Mouse (Mus musculus): ENCODE data around the gene Commd8.

Gene Commd8

DNA sequence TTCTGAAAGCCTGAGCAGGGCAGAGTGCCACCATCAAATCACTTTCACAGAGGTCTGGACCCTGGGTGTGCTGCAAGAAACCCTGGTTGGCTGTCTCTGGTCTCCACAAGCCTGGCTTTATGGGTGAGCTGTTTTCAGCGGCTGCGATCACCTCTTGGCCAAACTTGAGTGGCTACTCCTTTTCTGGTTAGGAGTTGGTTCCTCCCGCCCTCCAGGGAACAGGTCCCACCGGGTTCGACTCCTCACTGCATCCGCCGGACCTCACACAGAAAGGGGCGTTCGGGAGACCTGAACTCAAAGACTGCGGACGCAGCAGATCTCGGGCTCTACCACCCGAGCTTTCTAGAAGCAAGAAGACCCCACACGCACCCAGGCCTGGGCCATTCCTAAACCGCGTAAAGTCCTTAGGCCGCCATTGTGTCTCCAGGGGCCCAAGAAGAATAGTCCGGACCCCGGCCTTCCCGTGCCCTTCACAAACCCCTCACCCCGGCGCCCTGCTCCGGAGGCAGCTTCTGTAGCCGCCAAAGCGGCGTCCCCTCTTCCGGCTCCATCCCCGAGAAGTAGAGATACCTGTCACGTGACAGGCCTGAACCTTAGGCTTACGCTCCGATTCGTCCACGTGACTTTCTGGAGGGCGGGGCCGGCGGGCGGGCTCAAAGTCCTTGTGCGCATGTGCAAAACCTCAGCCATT is at the start of gene Commd8:
Commd8 (minus strand) TSS at position 596 of the 691 bp plus-strand sequence.
- peak; percentile 97 for DNase-seq

- DNase-seq = no peak
Measured at GRCm38 (mm10) chr5:72211741-72212140, 43.8 kb upstream of the Commd8 start.

DNA sequence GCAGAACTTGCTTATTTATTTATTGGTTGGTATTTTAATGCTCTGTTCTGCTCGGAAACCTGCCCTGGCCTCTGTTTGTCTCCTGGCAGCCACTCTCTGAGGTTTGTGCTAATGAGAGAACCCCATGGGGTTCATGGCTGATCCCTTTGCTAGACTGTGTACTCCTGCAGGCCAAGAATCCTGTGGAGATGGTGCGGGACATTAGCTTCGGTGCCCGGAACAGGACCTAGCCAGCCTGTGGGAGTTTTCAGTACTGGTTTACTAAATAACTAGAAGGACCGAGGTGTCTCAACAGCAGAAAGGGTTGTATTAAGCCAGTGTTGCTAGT is 42.8 kb upstream of the Commd8 start:
- peak; percentile 62 for DNase-seq

GRCm38 (mm10) chr5:72210123-72210811 is 42.3 kb upstream of the Commd8 start:
- no peak for DNase-seq

DNA sequence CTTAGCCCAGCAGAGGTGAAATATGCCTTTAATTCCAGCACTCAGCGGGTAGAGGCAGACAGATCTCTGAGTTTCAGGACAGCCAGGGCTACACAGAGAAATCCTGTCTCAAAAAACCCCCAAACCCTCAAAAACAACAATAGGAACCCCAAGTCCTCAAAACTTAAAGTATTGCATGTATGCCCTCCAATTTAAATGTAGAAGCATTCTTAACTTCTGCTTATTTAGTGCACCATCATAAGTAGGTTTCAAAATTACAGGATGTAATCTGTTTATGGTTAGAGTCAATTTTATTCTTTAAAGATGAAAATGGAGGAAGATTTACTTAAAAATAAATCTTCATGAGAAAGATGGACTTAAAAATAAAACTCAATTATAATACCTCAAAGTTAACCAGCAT is 40.5 kb upstream of the Commd8 start:
- DNase-seq = no peak

DNA sequence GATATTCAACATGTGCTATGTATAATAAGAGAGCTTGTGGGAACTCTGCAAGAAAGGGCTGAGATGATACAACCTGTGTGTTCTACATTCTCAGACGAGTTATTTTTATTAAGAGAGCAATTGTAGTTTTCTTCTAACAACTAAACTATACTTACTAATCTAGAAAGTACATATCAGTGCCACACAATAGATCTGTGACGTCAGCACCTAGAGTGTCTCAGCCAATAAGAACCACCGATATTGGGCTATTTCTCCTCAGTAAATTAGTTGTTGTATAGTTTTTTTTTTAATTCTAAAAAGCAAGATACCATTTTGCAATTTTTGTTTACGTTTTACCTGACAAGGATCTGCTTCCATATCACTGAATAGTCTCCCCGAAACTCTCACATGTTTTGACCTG is 37.3 kb upstream of the Commd8 start:
- DNase-seq = no peak

GRCm38 (mm10) chr5:72204507-72204906 is 36.5 kb upstream of the Commd8 start:
- no peak for DNase-seq

DNA sequence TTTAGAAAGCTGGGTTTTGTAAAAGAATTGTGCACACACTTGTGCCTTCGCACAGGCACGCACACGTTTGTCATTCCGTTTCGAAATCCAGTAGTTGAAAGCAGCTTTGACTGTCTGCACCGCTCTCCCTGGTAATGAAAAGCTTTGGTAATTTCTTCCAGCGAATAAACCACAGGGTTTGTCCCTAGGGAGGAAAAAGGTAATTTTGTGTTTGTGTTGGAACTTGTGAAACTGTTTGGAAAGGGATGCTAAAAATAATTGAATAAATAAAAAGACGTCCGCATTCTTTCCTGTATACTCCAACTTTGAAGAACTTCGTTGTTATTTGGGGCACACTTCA is 35.7 kb upstream of the Commd8 start:
- DNase-seq = no peak

DNA sequence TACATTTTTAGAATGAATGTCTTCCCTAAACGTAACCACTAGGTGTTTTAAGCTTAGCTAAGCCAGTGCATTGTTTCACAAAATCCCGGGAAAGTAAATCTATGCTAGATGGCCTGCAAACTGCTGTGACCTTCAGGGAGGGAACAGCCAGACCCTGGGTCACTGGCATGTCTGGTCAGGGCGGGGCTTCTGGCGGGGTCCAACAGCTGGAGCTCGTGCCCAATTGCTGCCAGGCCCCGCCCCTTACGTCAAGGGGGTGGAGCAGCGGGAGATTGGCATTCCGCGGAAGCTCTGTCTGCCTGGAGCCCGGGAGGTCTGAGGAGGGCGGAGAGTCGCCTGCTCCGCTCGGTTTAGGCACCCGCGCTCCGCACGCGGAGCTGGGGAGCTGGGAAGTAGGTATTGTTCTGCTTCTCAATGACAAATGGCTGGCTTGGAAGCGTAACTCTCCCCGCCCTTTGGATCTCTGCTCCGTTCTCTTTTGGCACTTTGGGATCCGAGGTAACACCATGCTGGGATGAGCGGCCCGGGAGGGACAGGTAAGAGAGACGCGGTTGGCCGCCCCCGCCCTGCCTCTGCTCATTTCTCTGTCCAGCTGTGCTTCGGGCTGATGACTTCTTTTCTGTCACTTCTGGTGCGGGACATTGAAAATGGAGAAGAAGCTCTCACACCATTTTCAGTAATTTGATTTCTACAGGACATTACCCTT is 35.2 kb upstream of the Commd8 start:
- DNase-seq = peak; percentile 96

GRCm38 (mm10) chr5:72202016-72202415 is 34.0 kb upstream of the Commd8 start:
- peak; percentile 52 for DNase-seq

DNA sequence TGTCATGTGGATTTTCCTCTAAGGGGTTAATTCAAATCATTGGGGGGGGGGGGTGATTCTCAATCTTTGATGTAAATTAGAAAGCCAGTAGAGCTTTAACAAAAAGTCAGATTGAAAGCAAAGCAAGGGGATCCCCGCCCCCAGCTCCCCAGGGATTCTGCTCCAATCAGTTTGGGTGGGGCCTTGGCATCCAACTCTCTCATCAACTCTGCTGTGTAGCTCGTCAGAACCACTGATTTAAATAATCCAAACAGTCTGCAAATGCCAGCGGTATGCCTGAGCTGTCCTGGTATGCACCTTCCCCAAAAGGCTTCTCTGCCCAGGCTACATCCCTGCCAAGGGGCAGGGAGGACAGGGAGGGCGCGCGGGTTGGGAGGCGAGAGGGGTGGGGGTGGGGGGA is 33.6 kb upstream of the Commd8 start:
- DNase-seq = peak; percentile 32

- DNase-seq = no peak
Measured at GRCm38 (mm10) chr5:72195442-72195841, 27.5 kb upstream of the Commd8 start.

DNA sequence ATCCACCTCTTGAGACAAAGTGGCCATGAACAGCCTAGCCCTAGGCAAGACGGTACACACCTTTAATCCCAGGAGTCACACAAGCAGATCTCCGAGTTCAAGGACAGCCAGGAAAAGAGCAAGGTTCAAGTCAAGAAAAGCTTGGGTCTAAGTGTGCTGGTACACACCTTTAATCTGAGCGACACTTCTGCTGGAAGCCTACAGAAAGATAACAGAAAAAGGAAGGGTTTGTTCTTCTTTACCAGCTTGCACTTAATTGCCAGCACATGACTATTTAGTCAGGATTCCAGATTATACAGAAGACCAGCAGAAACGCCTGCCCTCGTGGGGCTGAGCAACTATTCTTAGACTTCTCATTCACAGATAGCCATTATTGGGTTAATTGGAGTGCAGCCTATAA is 23.9 kb upstream of the Commd8 start:
- DNase-seq = no peak

DNA sequence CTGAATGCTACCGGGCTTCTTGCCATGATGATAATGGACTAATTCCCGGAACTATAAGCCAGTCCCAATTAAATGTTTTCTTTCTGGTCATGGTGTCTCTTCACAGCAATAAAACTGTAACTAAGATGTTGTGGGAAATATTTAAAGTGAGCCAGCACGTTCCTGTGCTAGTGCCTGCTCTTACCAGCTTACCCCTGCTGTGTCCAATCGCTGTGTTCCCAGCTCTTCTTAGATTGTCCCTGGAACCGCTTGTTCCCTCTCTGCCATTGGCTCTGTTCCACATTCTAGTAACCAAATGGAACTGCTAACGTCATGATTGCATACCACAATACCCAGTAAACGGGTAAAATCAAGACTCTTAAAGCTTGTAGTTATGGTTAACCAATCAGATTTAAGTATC is 23.2 kb upstream of the Commd8 start:
- no peak for DNase-seq

- no peak for DNase-seq
Measured at GRCm38 (mm10) chr5:72184437-72185100, 16.6 kb upstream of the Commd8 start.

DNA sequence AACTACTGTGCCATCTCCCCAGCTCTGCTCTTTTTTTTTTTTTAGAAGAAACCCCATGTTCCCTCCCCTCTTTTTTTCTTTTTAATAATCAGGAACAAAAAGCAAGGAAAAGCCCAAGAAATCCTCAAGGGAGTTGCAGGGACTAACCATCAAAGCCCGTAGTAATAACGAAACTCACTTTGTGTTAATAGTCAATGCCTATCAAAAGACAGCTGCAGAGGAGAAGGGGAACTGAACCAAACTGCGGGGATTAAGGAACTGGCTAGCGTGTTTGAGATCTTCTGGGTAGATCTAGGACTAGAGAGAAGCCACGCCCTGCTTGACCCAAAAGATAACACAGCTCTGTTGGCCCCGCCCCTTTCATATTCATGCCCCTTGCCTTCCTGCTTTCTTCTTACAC is 15.9 kb upstream of the Commd8 start:
- no peak for DNase-seq

- DNase-seq = no peak
Measured at GRCm38 (mm10) chr5:72182804-72183203, 14.8 kb upstream of the Commd8 start.

DNA sequence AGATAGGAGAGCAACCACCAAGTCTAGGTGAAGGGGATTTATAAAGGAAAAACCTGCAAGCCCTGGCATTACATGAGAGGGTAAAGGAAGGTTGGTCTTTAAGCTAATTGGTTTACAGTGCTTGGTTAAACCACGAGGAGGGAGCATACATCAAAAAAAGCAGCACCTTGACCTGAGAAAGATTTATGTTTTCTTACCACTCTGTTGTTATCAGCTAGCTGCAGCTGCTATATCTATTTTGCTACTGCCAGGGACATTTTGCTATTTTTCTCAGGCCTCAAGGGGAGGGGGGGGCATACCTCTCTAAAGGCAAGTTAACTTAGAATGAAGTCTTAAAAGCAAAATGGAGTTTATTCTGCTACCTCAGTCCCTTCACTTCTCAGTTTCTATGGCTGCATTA is 13.2 kb upstream of the Commd8 start:
- no peak for DNase-seq

- no peak for DNase-seq
Measured at GRCm38 (mm10) chr5:72175530-72175929, 7.5 kb upstream of the Commd8 start.

- DNase-seq = no peak
Measured at GRCm38 (mm10) chr5:72175050-72175449, 7.1 kb upstream of the Commd8 start.

DNA sequence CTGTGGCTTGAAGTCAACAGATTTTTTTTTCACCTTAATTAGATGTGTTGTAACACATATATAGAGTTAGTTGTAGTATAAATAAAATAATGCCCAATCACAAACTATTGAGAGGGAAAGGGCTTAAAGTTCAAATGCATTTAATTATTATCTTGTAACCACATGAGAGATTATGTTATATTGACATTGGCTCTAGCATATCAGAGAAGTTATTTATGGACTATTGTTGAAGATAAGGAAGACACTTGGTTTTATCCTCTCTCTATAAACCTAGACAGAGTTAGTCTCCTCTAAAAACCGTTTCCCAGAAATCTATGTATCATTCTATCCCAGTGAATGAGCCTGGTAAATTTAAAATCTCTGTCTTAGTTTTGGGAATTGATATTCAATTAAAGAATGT is 5.5 kb upstream of the Commd8 start:
- DNase-seq = no peak

DNA sequence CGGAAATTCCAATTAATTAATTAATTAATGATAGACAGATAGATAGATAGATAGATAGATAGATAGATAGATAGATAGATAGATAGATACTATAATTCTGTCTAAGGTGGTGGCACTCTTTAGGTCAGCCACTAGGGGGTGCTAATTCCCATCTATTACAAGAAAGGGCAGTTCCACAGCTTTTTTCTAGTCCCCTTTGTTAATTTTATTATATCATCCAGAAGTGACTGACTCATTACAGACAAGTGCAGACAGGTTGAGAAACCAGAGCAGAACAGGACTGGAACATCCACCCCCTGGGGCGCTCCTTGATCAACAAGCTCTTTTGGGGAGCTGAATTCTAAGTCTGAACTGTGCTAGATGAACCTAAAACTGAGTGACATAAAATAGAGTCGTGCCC is 4.7 kb upstream of the Commd8 start:
- peak; percentile 33 for DNase-seq

DNA sequence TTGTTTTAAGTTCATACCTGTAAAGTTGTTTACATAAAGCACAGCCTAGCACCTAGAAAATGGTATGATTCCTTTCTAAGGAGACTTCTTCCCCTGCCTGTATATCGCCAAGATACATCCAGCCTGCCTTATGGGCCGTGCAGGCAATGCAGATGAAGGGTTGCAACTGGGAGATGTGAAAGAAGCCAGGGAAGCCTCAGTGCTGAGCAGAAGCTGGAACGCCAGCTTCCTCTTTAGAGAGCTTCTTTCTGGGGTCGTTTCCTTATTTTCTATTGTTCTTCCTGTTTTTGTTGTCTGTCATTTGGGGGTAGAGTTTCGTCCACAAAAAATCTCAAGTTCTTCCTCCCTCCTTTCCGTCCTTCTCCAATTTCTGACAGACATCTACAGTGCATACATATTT is 2.1 kb upstream of the Commd8 start:
- no peak for DNase-seq

DNA sequence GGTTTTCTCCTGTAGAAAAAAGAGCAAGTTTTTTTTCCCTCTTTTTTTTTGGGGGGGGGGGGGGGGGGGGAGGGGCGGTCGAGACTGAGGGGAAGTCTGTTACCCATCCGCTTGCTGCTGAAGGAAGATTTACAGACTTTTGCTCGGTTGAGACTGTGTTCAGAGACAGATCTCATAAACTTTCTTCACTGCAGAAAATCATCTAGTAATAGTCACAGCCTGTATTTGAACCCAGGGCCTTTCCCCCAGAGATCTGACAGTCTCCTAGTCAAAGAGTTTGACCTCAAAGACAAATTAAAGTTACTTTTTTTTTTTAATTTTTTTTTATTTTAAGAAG is 264 bp upstream of the Commd8 start:
- no peak for DNase-seq

Measured in kidney, postnatal 14 days (tissue).